Mouse (Mus musculus) gastrocnemius, postnatal 10 days (tissue): ENCODE data around the gene Apbb2. TPM values are rescaled to one million over a fixed set of nuclear protein-coding genes. Genes with fewer than 3 reads are reported as not detected.
A peak's percentile ranks its signal among the peaks of the same experiment; 100 is the strongest.

Experiments used
- DNase-seq: peaks from one replicate; pipeline ENCODE4 v3.0.0; 2021; ENCODE audit warnings: mixed read lengths
- total RNA-seq, 2 experiments: library from RNA; stranded (reverse); gene quantifications; 2 replicates each; pipeline ENCODE4 v1.2.3; 2021

Apbb2 gene
- total RNA-seq, 2 experiments from 2014 or later = 55.1 to 56.2 TPM

DNA sequence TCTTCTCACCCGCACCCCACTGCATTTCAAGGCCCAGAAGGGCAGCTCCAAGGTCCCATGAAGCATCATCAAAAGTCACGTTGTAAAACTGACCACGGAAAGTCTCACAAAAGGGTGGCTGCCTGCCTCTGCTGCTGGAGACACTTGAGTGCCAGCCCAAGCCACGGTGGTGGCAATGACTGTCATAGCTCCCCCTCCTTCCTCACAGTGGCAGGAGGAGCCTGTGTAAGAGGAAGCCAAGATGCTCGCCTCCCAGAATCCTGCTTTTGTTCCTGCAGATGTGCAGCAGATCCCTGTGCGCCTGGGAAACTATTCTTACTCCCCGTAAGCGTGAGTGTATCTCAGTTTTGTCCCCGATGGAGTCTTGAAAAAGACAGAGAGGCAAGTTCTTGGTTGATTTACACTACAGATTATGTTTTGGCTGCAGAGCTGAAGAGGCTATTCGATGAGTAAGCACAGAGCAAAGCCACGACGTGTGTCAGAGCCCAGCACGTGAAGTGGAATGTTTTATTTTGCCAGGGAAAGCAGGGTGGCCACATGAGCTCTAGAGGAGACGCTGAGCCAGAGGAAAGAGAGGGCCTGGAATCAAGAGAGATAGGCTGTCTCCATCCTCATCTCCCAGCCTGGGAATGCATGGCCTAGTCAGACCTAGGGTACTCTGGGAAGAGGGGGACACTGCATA lies 241.9 kb downstream of the Apbb2 start:
- DNase-seq = no peak

DNA sequence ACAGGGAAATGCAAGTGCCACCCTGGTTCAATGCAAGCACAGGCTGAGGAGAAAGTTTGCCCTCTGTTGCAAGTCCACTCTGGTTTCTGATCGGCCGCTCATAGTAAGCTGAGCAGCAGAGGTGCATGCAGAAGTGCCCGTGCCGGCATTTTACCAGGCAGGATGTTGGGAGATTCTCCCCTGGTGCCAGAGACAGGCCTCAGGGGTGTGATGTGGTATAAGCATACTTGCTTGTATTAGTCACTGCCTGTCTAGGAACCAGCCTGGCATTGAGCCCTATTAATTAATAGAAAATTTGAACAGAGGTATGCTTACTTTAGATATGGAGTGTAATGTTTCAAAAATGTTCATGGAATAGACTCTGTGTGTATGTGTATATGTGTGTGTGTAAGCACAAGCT lies 244.2 kb downstream of the Apbb2 start:
- no peak for DNase-seq

DNA sequence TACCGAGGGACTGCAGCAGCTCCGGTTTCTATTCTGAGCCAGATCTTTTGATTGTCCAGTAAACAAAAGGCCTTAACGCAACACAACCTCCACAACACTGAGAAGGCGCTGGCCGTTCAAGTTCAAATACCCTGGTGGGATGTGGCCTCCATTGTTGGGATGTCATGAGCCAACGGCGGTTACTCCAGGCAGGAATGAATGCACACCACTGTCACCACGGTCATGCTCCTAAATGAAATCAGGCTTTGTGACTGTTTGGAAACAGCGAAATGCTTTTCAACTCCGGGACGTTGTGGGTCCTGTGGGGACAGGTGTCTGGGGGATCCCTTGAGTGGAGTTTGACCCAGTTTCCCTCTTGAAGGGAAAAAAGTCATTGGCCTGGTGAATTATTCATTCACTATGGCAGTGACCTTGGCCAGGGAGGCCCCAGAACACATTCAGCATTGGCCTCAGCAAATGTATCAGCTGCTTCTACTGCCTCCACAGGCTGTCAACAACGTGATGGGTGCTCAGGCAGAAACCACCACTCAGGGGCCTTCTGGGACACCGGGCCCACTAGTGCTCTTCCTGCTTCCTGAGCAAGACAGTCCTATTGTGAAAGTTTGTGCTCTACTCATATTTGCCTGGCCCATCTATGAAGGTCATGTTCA lies 244.9 kb downstream of the Apbb2 start:
- DNase-seq = no peak

DNA sequence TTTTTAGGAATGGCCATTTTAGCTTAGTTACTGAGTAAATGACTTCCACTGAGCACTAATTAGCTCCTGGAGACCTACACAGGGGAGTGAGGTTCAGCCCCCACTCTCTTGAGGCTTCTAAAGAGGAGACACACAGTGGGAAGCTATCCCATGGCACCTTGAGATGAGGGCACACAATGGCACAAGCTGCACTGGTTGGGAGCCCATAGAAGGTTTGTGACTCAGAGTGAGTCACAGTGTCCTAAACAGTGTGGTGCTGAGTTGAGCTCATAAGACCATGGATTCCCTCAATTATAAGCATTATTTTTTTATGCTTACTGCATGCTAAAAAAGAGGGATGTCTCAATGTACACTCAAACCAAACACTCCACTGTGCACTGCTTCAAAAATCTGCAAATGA lies 247.5 kb downstream of the Apbb2 start:
- DNase-seq = no peak

DNA sequence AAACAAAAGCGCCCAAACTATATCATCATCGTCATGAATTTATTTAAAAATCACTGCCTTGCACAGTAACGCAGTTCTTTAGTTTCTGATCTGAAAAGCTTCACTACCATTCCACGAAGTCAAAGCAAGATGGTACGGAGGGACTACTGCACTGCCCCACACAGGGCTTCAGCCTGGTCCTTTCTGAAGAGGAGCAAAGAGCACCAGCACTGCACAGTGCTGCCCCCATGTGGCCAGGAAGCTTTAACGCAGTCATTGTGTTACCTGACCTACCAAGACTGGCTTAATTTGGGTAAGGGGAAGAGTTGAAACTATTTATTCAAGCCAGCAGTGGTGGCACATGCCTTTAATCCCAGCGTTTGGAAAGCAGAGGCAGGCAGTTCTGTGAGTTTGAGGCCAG lies 249.6 kb downstream of the Apbb2 start:
- DNase-seq = peak; percentile 65

DNA sequence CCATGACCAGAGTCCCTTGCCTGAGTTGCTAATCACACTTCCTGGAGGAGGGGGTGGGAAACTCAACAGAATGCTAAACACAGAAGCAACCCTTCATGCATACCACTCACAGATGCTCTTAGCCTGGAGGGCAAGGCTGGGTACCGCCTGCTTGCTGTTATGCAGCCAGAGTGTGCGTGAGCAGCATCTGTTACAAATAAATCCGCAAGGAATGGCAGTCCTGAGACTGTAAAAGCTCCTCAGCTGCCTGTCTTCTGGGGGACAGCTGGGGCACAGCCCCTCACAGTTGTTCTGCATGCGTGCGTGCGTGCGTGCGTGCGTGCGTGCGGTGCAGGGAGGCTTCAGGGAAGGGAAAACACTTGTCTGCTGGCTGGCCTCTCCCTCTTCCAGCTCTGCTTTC lies 250.9 kb downstream of the Apbb2 start:
- DNase-seq = no peak

DNA sequence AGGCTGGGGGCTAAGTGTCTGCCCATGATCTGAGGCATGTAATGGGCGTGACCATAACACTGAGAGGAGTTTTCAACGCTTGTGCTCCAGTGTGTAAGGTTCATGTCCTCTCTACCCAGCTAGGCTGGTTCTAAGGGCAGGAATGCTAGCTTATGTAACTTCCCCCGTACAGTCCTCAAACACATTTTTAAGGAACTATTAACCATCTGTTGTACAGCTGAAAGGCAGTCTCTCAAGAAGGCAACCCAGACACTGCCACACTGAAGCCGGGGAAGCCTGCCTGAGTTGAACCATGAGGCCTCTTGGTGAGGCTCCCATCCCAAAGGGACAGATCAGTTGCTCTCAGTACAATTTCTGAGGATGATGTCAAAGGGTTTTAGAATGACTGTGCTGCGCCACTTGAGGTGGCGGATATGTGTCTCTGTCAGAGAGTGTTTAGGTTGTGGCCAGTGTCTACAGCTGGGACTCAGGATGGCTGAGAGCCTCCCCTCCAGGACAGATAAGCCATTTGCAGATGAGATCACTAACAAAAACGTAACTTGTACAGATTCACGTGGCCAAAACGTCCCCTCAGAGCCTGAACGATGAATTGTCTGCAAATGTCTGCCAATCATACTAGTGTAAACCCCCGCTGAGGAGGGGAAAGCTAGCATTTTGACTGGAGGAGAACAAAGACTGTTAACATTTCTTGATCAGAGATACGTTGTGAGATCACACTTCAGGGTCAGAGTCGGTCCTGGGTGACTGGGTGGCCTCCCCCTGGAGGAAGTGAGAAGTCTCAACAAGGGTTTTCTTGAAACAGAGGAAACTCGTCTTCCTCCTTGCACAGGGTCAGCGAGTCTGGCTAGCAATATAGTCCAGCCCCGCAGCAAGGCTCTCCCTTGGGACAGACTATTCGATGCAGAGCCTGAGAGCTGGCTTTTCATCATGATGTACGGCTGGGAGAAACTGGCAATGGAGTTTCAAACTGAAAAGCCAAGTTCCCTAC lies 255.0 kb downstream of the Apbb2 start:
- no peak for DNase-seq

DNA sequence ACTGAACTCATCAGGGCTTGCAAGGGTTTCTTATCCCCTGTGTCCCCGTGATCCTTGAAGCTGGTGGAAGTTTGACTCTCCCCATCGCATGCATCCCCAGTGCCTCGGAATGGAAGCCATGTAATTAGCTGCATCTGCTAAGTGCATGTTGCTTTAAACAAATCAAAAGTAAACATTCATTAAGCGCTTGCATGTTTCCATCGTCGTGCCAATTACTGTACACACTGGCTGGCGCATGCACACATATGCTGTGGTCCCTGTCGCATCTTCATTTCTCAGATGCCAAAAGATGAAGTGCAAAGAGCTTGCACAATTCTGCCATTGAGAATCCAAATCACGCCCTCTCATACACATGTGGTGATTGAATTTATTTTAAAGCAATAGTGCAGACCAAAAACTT lies 257.8 kb downstream of the Apbb2 start:
- no peak for DNase-seq

DNA sequence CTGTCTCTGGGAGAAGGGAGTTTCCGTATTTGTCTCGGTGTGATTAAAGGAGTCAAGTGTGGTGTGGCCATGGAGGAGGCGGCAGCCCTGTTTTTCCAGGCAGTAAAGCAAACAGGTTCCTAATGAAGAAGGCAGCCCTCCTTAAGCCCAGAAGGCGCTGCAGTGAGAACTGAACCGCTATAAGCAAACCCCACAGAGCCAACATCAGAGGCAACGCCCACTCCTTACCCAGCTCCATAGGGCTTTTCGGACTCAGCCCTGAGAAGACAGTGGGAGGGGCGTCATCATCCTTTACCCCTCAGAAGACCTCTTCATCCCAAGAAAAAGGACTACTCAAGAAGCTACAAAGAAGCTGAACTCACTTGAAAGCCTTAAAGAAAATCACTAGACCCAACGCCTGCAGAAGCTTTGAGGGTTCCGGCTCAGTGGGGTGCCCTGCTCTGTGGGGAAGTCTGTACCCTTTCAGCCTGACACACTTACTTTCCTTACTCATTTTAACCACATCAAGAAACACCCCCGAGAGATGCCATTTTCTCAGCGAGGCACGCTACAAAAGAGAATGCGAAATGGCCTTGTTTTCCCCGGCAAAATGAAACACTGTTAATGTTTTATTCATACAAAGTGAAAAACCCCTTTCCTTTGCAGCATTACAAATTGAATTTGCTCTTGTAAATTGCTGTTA lies 258.7 kb downstream of the Apbb2 start:
- no peak for DNase-seq

DNA sequence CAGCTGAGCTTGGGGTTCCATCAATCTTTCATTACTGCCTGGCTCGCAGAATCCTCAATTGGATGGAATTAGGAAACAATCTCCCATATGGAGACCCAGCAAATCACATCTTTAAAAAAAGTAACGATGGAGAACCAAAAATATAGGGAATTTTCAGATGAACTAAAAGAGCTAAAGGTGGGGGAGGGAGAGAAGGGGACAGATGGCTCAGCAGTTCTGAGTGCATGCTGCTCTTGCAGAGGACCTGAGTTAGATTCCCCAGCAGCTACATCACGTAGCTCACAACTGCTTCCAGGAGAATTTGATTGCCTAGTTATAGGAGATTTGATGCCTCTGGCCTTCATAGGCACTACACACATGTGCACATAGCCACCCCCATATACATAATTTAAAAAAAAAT lies 263.4 kb downstream of the Apbb2 start:
- DNase-seq = no peak

DNA sequence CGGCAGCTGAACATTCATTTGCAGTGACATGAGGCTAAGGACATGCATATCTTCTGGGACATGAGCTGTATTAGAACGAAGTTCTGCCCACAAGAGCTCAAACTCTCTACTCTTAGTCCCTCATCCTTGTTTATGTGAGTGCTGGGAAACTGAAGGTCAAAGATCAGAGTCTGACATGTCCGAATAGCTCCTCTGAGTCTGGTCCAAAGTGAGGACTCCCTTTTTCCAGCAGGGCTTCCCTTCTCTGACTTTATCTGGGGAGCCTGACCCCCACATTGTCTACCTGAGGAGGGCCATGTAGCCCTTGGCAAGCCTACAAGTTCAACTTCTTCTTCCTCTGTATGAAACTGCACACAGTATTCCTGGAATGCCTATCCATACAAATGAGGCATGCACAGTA lies 264.7 kb downstream of the Apbb2 start:
- DNase-seq = no peak

DNA sequence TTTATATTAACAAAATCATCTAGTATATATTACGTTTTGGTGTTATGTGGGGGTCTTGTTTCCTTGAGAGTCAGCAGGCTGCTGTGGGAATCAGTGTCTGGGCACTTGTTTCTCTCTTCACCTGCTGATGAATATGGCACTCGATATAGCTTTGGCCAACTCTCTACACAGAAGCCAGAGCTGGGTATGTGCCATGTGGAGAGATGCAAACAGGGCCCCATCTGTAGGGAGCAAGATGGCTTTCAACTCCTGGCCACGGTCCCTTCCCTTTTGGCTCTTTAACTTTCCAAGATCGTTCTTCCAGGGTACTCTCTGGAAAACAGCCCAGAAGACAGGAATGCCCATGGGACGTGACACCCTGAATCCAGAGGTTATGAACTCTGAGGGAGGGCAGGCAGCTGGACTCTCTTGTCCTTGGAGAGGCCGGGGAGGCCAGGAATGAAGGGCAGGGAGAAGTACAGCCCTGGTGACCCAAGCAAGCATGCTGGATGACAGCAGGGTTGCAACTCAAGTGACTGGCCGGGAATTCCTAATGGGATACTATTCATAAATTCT lies 266.7 kb downstream of the Apbb2 start:
- DNase-seq = no peak

DNA sequence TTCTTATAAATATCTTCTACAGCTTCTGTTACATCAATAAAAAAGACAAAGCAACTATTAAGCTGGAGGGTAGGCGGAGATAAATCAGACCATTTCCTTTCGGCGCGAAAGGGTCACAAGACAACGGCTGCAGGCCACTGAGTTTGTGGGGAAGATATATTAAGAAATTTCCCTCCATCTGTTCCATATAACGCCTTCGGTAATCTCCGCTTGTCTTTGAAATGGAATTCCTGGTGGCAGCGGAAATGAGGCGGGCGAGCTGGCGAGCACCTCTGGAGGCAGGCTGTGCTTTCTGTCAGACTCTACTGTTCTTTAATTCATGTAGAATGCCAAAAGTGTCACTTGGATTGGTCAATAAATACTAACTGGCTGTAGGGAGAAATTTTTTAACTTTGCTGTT lies 267.5 kb downstream of the Apbb2 start:
- DNase-seq = no peak

DNA sequence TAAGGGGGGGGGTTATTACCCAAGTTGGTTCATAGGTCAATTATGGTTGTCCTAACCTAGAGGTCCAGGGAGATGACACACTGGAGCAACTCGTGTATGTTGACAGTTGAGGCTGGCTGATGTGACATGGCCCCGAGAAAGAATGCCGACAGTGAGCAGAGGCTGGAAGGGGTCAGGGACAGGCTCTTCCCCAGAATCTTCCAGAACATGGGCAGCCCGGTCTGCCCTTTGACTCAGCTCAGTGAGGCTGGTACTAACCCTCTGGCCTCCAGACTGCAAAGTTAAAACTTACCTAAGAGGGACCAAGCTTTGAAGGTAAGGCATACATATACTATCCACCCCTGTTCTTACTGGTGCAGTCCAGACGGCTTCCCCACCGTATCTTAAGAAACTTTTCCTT lies 268.0 kb downstream of the Apbb2 start:
- DNase-seq = no peak

DNA sequence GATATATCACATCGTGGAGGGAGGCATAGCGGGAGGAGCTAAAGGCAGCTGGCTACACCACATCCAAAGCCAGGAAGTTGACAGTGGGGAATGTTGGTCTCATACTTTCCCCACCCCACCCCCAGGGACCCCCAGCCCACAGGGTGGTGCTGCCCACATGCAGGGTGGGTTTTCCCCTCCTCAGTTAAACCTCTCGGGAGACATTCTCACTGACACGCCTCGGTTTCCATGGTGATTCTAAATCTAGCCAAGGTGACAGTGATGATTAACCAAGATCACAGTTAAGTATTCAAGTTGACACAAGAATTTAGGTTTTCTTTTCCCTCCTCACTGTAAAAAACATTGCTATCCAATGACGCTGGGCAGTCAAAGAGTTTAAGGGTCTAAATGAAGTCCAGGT lies 270.2 kb downstream of the Apbb2 start:
- DNase-seq = no peak

DNA sequence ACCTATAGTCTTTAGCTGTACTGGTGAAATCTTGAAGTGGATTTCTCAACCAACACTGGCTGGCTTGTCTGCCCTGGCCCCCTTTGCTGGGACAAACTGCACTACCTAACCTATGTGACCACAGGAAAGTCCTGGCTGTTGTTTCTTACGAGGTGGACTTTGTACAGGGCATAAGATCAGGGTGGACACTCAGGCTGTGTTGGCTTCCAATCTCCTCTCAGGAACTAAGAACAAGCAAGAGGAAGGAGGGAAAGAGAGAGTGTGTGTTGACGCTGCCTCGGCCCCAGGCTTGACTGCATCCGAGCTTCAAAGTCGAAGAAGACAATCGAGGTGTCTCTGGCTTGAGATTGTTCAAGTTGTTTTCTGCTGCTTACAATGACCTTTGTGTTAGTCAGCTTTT lies 271.8 kb downstream of the Apbb2 start:
- no peak for DNase-seq

DNA sequence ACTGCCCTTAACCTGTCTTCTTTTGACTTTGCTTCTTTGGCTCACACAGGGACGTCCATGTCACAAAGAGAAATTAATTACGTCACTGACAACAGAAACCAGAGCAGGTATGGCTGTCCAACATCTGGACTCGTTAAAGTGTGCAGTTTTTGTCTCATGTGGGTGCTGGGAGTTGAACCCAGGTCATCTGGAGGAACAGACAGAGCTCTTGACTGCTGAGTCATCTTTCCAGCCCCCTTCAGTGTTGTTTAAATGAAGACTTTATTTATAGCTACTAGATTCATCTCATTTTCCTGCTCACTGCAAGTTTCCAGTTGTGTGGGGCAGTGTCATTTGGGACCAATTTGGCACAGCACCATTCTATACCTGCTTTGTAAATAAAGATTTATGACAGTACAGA lies 273.4 kb downstream of the Apbb2 start:
- no peak for DNase-seq

DNA sequence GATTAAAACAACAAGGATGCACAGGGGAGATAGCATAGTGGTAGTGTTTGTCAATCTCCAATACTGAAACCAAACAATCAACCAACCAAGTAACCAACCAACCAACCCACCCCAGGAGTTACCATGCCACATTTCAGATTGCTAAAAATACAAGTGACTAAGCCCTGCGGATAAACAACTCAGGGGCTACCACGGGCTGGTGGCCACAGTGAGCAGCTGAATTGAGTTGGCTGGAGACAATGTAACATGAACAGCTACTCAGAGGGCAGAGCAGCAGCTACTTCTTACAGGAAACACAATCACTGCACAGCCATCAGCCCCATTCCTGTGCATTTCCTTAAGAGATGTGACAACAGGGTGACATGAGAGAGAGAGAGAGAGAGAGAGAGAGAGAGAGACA lies 274.4 kb downstream of the Apbb2 start:
- no peak for DNase-seq

DNA sequence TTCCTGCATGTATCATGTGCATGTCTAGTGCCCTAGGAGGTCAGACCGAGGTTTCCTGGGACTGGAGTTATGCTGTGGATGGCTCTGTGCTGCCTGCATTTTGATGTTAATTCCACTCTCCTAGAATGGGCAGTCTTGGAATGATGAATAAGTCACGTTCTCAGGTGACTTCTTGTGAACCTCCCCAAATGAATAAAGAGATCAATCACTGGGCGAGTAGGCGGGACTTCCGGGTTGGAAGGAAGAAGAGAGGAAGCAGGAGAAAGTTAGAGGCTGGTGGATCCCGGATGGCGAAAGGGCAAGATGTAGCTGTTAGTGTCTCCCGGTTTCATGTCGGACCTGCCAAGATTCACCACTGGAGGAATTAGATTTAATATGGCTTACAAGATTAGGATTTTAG lies 276.3 kb downstream of the Apbb2 start:
- no peak for DNase-seq

DNA sequence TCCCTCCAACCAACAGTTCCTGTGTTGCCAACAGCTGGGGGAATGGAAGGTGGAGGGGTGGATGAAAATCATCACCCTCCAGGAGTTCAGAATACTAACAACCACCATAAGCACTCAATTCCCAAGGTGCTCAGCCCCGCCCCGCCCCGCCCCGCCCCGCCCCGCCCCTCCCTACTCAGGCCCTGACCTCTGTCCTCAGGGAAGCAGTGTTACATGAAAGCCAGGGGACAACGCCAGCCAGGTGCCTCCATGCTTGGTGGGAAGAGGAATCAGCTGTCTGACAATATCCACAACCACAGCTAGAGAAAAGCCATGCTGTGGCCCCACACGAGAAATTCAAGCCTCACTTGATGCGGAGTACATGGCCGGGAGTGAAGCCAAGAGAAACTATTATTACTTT lies 276.7 kb downstream of the Apbb2 start:
- no peak for DNase-seq

DNA sequence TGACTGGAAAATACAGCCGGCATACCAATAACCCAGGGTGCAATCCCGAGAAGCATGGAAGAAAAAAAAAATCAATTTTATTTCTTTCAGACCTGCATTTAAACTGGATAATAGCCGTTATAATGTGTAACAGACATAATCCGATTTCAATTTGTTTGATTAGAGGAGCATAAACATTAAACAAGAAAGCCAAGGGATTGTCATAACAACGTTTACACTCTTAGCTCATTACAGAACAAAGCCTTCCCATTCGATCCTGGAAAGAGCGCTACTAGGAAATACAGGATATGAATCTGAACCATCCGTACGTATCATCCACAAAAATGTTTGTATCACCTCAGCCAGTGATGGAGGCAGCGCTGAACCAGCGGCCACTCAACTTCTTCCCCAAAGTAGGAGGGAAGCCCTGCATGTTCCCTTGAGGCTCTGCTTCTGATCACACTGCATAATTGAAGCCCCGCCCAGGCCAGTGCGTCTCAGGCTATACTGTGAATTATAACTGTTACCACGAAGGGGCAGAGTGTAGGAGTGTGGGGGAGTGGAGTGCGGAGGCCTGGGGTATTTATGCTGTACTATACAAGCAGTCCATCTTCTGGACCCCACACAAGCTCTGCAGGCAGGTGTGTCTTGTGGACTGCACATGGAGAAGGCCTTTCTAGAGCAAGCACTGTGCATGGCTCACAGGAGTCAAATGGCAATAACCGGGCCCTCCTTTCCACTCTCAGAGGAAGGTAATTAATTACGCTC lies 278.1 kb downstream of the Apbb2 start:
- no peak for DNase-seq

DNA sequence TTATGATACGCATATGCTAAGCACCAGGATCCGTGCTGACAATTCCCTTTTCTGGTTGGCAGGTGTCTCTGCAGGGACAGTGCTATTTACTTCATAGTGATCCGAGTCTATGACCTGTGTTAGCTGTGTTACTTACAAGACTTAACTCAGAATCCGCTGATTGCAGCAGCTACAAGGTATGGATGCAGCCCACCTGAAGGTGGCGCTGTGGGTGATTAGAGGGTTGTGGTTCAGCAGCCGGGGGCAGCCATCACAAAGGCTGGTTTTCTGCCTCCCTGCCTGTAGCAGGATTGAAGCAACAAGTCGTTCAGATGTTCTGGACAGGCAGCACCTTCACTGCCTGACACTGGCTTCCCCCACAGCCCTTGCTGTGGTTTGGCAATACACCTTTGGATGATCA lies 280.0 kb downstream of the Apbb2 start:
- peak; percentile 41 for DNase-seq
